Mouse (Mus musculus) embryonic facial prominence, embryonic 13.5 days (tissue): ENCODE measurements at regions not wholly inside any gene's neighbourhood (a gene's known extent, or its start where the extent isn't known, plus 50 kb on each side); places are given as distances from the start of the nearest gene placed in this dataset.

Experiments used
- ATAC-seq: fragments of 200-750 bp; cut with Nextera tagmentation; 2 replicates; pipeline ENCODE4 v1.8.0; 2017; ENCODE audit warnings: low read depth; ENCODE audit not compliant: insufficient number of reproducible peaks, insufficient read depth, low FRiP score, low TSS enrichment
- H3K27ac ChIP-seq: fragments of 300-500 bp; sonication (generic); 2 replicates; pipeline ENCODE4 v1.5.1; 2015; ENCODE audit warnings: moderate library complexity, mild to moderate bottlenecking, inconsistent platforms
- H3K27me3 ChIP-seq: fragments of 300-500 bp; sonication (generic); 2 replicates; pipeline ENCODE4 v1.6.1; 2015; ENCODE audit warnings: mild to moderate bottlenecking, inconsistent platforms
- H3K36me3 ChIP-seq: fragments of 300-500 bp; sonication (generic); 2 replicates; pipeline ENCODE4 v1.6.1; 2015; ENCODE audit warnings: mild to moderate bottlenecking, inconsistent platforms
- H3K4me1 ChIP-seq: fragments of 300-500 bp; sonication (generic); 2 replicates; pipeline ENCODE4 v1.6.1; 2015; ENCODE audit warnings: inconsistent platforms
- H3K4me2 ChIP-seq: fragments of 300-500 bp; sonication (generic); 2 replicates; pipeline ENCODE4 v1.6.1; 2015; ENCODE audit warnings: moderate library complexity, mild to moderate bottlenecking, inconsistent platforms
- H3K4me3 ChIP-seq: fragments of 300-500 bp; sonication (generic); 2 replicates; pipeline ENCODE4 v1.5.1; 2015; ENCODE audit warnings: mild to moderate bottlenecking, inconsistent platforms
- H3K9ac ChIP-seq: fragments of 300-500 bp; sonication (generic); 2 replicates; pipeline ENCODE4 v1.6.1; 2015; ENCODE audit warnings: mild to moderate bottlenecking, inconsistent platforms
- H3K9me3 ChIP-seq: fragments of 300-500 bp; sonication (generic); 2 replicates; pipeline ENCODE4 v1.6.1; 2016; ENCODE audit warnings: inconsistent platforms
- WGBS: fragments of 180-500 bp; shearing (Covaris S2); methylation state at CpG from one replicate; pipeline ENCODE4 v1.1.7; 2015; ENCODE audit warnings: mixed read lengths; 5-methylcytosine and 5-hydroxymethylcytosine counted together

GRCm38 (mm10) chr2:168372356-168372755, 90.8 kb upstream of the Kcng1 start:
- ATAC-seq, result no peak
- Histone ChIP-seq H3K4me3 (no peak overlapping the region), H3K27ac (no peak overlapping the region), H3K4me2 (no peak overlapping the region), H3K27me3 (no peaks in the 10 kb centered on the region), H3K36me3 (no peaks in the 10 kb centered on the region), H3K9me3 (peaks cover 5% of the 10 kb centered on the region; the same call in 1 of the 2 replicates), H3K4me1 (no peaks in the 10 kb centered on the region), H3K9ac (no peak overlapping the region)
- WGBS, result 83% methylated on average over 5 of the region's 5 CpGs

- Histone ChIP-seq H3K9ac (no peak overlapping the region), H3K4me1 (no peaks in the 10 kb centered on the region), H3K27me3 (no peaks in the 10 kb centered on the region), H3K4me2 (no peak overlapping the region), H3K27ac (no peak overlapping the region), H3K9me3 (peaks cover 5% of the 10 kb centered on the region; the same call in 1 of the 2 replicates), H3K36me3 (no peaks in the 10 kb centered on the region), H3K4me3 (no peak overlapping the region)
- 18% methylated on average over 3 of the region's 3 CpGs for WGBS
- ATAC-seq, result no peak
These were observed 89.7 kb upstream of the Kcng1 start for GRCm38 (mm10) chr2:168371245-168371644.

- H3K27ac ChIP-seq, result no peak overlapping the region
- no peak overlapping the region for H3K9ac ChIP-seq
- H3K9me3 ChIP-seq, result no peaks in the 10 kb centered on the region
- H3K36me3 ChIP-seq, result no peaks in the 10 kb centered on the region
- ATAC-seq, result no peak
- H3K4me2 ChIP-seq, result no peak overlapping the region
- 56% methylated on average over 8 of the region's 8 CpGs for WGBS
- no peaks in the 10 kb centered on the region for H3K27me3 ChIP-seq
- H3K4me1 ChIP-seq, result peaks cover 8% of the 10 kb centered on the region
- no peak overlapping the region for H3K4me3 ChIP-seq
These were observed 77.7 kb upstream of the Kcng1 start for GRCm38 (mm10) chr2:168359200-168359599.

GRCm38 (mm10) chr2:168358551-168358950, 77.0 kb upstream of the Kcng1 start:
- Histone ChIP-seq H3K4me2 (no peak overlapping the region), H3K36me3 (no peaks in the 10 kb centered on the region), H3K9ac (no peak overlapping the region), H3K9me3 (no peaks in the 10 kb centered on the region), H3K4me3 (no peak overlapping the region), H3K27me3 (no peaks in the 10 kb centered on the region), H3K4me1 (peaks cover 8% of the 10 kb centered on the region), H3K27ac (no peak overlapping the region)
- 86% methylated on average over 6 of the region's 6 CpGs for WGBS
- no peak for ATAC-seq

- WGBS, result 75% methylated on average over 6 of the region's 6 CpGs
These were observed 76.3 kb upstream of the Kcng1 start for GRCm38 (mm10) chr2:168357815-168358214.

DNA sequence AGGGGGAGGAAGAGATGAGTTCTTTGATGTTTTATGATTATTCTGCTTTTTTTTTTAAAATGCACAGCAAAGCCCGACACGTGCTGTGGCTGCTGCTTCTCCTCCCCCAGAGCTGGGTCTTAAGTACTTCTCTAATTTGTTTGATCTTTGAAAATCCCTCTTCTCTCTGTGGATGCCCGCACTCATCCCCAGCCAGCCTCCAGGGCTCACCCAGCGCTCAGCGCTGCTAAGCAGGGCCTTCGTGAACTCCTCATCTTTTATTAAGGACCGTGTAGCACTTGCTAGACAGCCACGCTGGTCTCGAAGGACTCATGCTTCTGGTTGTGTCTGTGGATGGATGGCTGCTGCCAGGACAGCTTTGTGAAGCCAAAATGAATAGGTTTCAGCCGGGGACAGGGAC, 72.9 kb upstream of the Kcng1 start:
- peaks cover 8% of the 10 kb centered on the region for H3K4me1 ChIP-seq
- ATAC-seq, result no peak
- no peak overlapping the region for H3K4me3 ChIP-seq
- 53% methylated on average over 10 of the region's 10 CpGs for WGBS
- no peaks in the 10 kb centered on the region for H3K9me3 ChIP-seq
- H3K9ac ChIP-seq, result 0 out of 2 replicates have a peak overlapping the region, but pooled peaks have one; percentile 27
- no peaks in the 10 kb centered on the region for H3K27me3 ChIP-seq
- H3K4me2 ChIP-seq, result no peak overlapping the region
- no peak overlapping the region for H3K27ac ChIP-seq
- H3K36me3 ChIP-seq, result no peaks in the 10 kb centered on the region

More at GRCm38 (mm10) chr2:168357815-168358214, 76.3 kb upstream of the Kcng1 start:
- Histone ChIP-seq H3K36me3 (no peaks in the 10 kb centered on the region), H3K4me1 (peaks cover 8% of the 10 kb centered on the region), H3K27me3 (no peaks in the 10 kb centered on the region), H3K9me3 (no peaks in the 10 kb centered on the region), H3K4me2 (no peak overlapping the region), H3K9ac (no peak overlapping the region), H3K4me3 (no peak overlapping the region), H3K27ac (no peak overlapping the region)
- ATAC-seq, result no peak

GRCm38 (mm10) chr2:168352626-168353025, 71.1 kb upstream of the Kcng1 start:
- WGBS, result 71% methylated on average over 5 of the region's 5 CpGs
- H3K4me2 ChIP-seq, result no peak overlapping the region
- H3K4me3 ChIP-seq, result no peak overlapping the region
- no peak overlapping the region for H3K9ac ChIP-seq
- no peaks in the 10 kb centered on the region for H3K9me3 ChIP-seq
- H3K4me1 ChIP-seq, result peaks cover 8% of the 10 kb centered on the region
- ATAC-seq, result no peak
- H3K36me3 ChIP-seq, result no peaks in the 10 kb centered on the region
- H3K27ac ChIP-seq, result no peak overlapping the region
- peaks cover 3% of the 10 kb centered on the region; the same call in 1 of the 2 replicates for H3K27me3 ChIP-seq

GRCm38 (mm10) chr2:168352194-168352593, 70.7 kb upstream of the Kcng1 start:
- Histone ChIP-seq H3K27ac (no peak overlapping the region), H3K36me3 (no peaks in the 10 kb centered on the region), H3K4me1 (peaks cover 8% of the 10 kb centered on the region), H3K9me3 (no peaks in the 10 kb centered on the region), H3K9ac (no peak overlapping the region), H3K4me3 (no peak overlapping the region), H3K27me3 (peaks cover 3% of the 10 kb centered on the region; the same call in 1 of the 2 replicates), H3K4me2 (no peak overlapping the region)
- ATAC-seq, result no peak
- 59% methylated on average over 3 of the region's 3 CpGs for WGBS

DNA sequence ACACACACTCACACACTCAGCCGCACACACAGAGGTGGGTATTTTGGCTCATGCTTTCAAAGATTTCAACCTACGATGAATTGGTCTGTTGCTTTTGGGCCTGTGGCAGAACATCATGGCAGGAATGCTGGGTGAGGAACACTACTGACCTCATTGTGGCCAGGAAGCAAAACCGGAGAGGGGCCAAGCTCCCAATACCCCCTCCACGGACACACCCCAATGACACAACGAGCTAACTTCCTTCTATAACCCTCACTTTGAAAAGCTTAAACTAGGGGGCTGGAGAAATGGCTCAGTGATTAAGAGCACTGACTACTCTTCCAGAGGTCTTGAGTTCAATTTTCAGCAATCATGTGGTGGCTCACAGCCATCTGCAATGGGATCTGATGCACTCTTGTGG, 63.8 kb upstream of the Kcng1 start:
- no peaks in the 10 kb centered on the region for H3K36me3 ChIP-seq
- 0 out of 2 replicates have a peak, but pooled peaks cover 10% of the 10 kb centered on the region for H3K4me1 ChIP-seq
- no peak for ATAC-seq
- no peak overlapping the region for H3K4me3 ChIP-seq
- H3K4me2 ChIP-seq, result no peak overlapping the region
- no peak overlapping the region for H3K27ac ChIP-seq
- H3K9ac ChIP-seq, result no peak overlapping the region
- peaks cover 3% of the 10 kb centered on the region; the same call in 1 of the 2 replicates for H3K27me3 ChIP-seq
- no peaks in the 10 kb centered on the region for H3K9me3 ChIP-seq
- 79% methylated on average over 5 of the region's 5 CpGs for WGBS

- ATAC-seq, result no peak
- no peaks in the 10 kb centered on the region for H3K27me3 ChIP-seq
- H3K36me3 ChIP-seq, result no peaks in the 10 kb centered on the region
- H3K4me1 ChIP-seq, result 0 out of 2 replicates have a peak, but pooled peaks cover 10% of the 10 kb centered on the region
- H3K4me2 ChIP-seq, result no peak overlapping the region
- H3K9ac ChIP-seq, result no peak overlapping the region
- no peak overlapping the region for H3K4me3 ChIP-seq
- H3K27ac ChIP-seq, result no peak overlapping the region
- WGBS, result 25% methylated on average over 7 of the region's 7 CpGs
- no peaks in the 10 kb centered on the region for H3K9me3 ChIP-seq
These were observed 62.2 kb upstream of the Kcng1 start for GRCm38 (mm10) chr2:168343705-168344104.

DNA sequence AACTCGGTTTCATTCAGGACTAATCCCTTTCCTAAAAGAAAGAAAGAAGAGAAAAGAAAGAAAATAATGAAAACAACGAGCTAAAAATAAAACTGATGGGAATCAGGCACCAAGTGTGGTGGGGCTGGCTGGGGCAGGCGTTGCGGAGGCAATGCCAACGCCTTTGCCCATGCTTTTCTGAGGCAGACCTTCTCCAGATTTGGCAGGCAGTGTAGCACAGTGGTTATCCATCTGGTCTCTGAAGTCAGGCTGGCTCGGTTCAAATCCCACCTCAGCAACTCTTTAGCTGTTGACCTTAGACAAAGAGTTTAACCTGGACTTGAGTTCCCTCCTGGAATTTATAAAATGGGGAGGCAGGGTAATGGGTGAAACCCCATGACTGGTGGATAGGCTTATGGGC, 57.3 kb upstream of the Kcng1 start:
- peaks cover 24% of the 10 kb centered on the region for H3K4me1 ChIP-seq
- H3K4me3 ChIP-seq, result no peak overlapping the region
- no peak overlapping the region for H3K4me2 ChIP-seq
- no peaks in the 10 kb centered on the region for H3K27me3 ChIP-seq
- no peaks in the 10 kb centered on the region for H3K36me3 ChIP-seq
- no peak for ATAC-seq
- no peaks in the 10 kb centered on the region for H3K9me3 ChIP-seq
- WGBS, result 77% methylated on average over 6 of the region's 6 CpGs
- H3K27ac ChIP-seq, result no peak overlapping the region
- H3K9ac ChIP-seq, result no peak overlapping the region

GRCm38 (mm10) chr2:168338382-168338781, 56.8 kb upstream of the Kcng1 start:
- WGBS, result 68% methylated on average over 4 of the region's 4 CpGs
- no peaks in the 10 kb centered on the region for H3K27me3 ChIP-seq
- H3K36me3 ChIP-seq, result no peaks in the 10 kb centered on the region
- H3K9me3 ChIP-seq, result no peaks in the 10 kb centered on the region
- H3K4me1 ChIP-seq, result peaks cover 29% of the 10 kb centered on the region
- no peak overlapping the region for H3K27ac ChIP-seq
- no peak overlapping the region for H3K4me2 ChIP-seq
- H3K4me3 ChIP-seq, result no peak overlapping the region
- ATAC-seq, result no peak
- H3K9ac ChIP-seq, result no peak overlapping the region

DNA sequence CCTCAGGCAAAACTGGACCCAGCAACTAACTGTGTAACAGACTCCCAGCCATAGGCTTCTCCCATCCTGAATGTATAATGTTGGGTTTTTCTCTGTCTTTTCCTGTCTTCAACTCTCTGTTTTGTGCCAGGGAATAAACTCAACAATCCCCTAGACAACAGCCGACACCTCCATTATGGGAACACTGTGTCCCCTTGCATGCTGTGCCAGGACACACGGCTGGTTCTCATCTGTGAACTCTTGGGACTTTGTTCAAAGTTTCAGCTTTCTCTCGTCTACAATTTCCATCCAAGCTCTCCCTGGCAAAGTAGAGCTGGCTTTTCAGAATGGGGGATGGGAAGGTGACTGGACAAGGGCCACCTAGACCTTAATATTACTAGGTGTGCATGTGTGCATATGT, 56.1 kb upstream of the Kcng1 start:
- Histone ChIP-seq H3K4me3 (no peak overlapping the region), H3K27me3 (no peaks in the 10 kb centered on the region), H3K9me3 (no peaks in the 10 kb centered on the region), H3K27ac (no peak overlapping the region), H3K4me1 (peaks cover 32% of the 10 kb centered on the region), H3K36me3 (no peaks in the 10 kb centered on the region), H3K4me2 (no peak overlapping the region), H3K9ac (no peak overlapping the region)
- no peak for ATAC-seq
- 47% methylated on average over 3 of the region's 3 CpGs for WGBS
